Mouse (Mus musculus): Measurements from ENCODE around the gene Pbx3. TPM values are rescaled to one million over a fixed set of nuclear protein-coding genes. Genes with fewer than 3 reads are reported as not detected.
A peak's percentile ranks its signal among the peaks of the same experiment; 100 is the strongest.

The Pbx3 gene
- polyA plus RNA-seq, 1 experiment from 2014 or later: 10.8 TPM

- Histone ChIP-seq H3K36me3 (ENCODE audit: control insufficient read depth, insufficient read depth) (no peaks in the 10 kb centered on the region), H3K4me3 (ENCODE audit: low read depth, low read length) (no peak overlapping the region), H3K9ac (ENCODE audit: low read depth, low read length) (no peak overlapping the region), H3K4me2 (replicated peaks; ENCODE audit: low read depth) (no peak overlapping the region), H3K27ac (ENCODE audit: low read depth, low read length) (no peak overlapping the region), H3K4me1 (replicated peaks; ENCODE audit: control insufficient read depth, insufficient read depth, low read length) (no peaks in the 10 kb centered on the region), H3K27me3 (replicated peaks; ENCODE audit: control insufficient read depth, insufficient read depth, low read length) (no peaks in the 10 kb centered on the region), H3K9me3 (ENCODE audit: control insufficient read depth) (no peaks in the 10 kb centered on the region)
- no peak for ATAC-seq
- 73% methylated on average over 6 of the region's 6 CpGs for WGBS
- no peak for TF ChIP-seq CTCF (IDR thresholded peaks at IDR 0.05; ENCODE audit: low read depth)
Measured at GRCm38 (mm10) chr2:34256000-34256553, 116.9 kb downstream of the Pbx3 start.

GRCm38 (mm10) chr2:34253627-34254026 lies 119.3 kb downstream of the Pbx3 start:
- no peak overlapping the region for H3K27ac ChIP-seq (ENCODE audit: low read depth, low read length)
- no peak overlapping the region for H3K4me3 ChIP-seq (ENCODE audit: low read depth, low read length)
- no peaks in the 10 kb centered on the region for H3K36me3 ChIP-seq (ENCODE audit: control insufficient read depth, insufficient read depth)
- H3K27me3 ChIP-seq (replicated peaks; ENCODE audit: control insufficient read depth, insufficient read depth, low read length): no peaks in the 10 kb centered on the region
- H3K9me3 ChIP-seq (ENCODE audit: control insufficient read depth): no peaks in the 10 kb centered on the region
- H3K9ac ChIP-seq (ENCODE audit: low read depth, low read length): no peak overlapping the region
- H3K4me2 ChIP-seq (replicated peaks; ENCODE audit: low read depth): no peak overlapping the region
- WGBS: 17% methylated on average over 1 of the region's 1 CpGs
- no peak for ATAC-seq
- no peak for TF ChIP-seq CTCF (IDR thresholded peaks at IDR 0.05; ENCODE audit: low read depth)
- no peaks in the 10 kb centered on the region for H3K4me1 ChIP-seq (replicated peaks; ENCODE audit: control insufficient read depth, insufficient read depth, low read length)

- 38% methylated on average over 1 of the region's 1 CpGs for WGBS
Measured at GRCm38 (mm10) chr2:34253111-34253510, 119.8 kb downstream of the Pbx3 start.

DNA sequence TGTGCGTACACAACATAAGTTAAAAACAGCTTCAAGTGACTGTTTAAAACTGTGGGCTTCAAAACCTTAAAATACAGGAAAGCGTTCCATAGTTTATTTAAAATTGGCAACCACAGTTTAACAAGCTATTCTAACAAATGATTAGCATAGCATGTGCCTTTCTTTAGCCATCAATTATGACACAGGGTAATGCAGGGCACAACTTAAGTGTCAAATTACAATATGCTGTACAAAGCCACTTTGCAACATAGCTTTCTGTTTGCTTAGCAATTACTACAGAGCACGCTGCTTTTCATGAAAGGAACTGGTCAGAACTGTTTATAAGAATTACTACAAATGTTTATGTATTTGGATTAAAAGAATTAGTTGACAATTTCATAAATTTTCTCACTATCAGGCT lies 120.7 kb downstream of the Pbx3 start:
- no peak for TF ChIP-seq CTCF (IDR thresholded peaks at IDR 0.05; ENCODE audit: low read depth)
- 51% methylated on average over 3 of the region's 3 CpGs for WGBS
- Histone ChIP-seq H3K9me3 (ENCODE audit: control insufficient read depth) (no peaks in the 10 kb centered on the region), H3K4me1 (replicated peaks; ENCODE audit: control insufficient read depth, insufficient read depth, low read length) (no peaks in the 10 kb centered on the region), H3K27ac (ENCODE audit: low read depth, low read length) (no peak overlapping the region), H3K4me3 (ENCODE audit: low read depth, low read length) (no peak overlapping the region), H3K9ac (ENCODE audit: low read depth, low read length) (no peak overlapping the region), H3K4me2 (replicated peaks; ENCODE audit: low read depth) (no peak overlapping the region), H3K27me3 (replicated peaks; ENCODE audit: control insufficient read depth, insufficient read depth, low read length) (no peaks in the 10 kb centered on the region), H3K36me3 (ENCODE audit: control insufficient read depth, insufficient read depth) (no peaks in the 10 kb centered on the region)
- ATAC-seq: no peak

More at GRCm38 (mm10) chr2:34253111-34253510, 119.8 kb downstream of the Pbx3 start:
- Histone ChIP-seq H3K36me3 (ENCODE audit: control insufficient read depth, insufficient read depth) (no peaks in the 10 kb centered on the region), H3K4me2 (replicated peaks; ENCODE audit: low read depth) (no peak overlapping the region), H3K9ac (ENCODE audit: low read depth, low read length) (no peak overlapping the region), H3K9me3 (ENCODE audit: control insufficient read depth) (no peaks in the 10 kb centered on the region), H3K4me3 (ENCODE audit: low read depth, low read length) (no peak overlapping the region), H3K27ac (ENCODE audit: low read depth, low read length) (no peak overlapping the region), H3K27me3 (replicated peaks; ENCODE audit: control insufficient read depth, insufficient read depth, low read length) (no peaks in the 10 kb centered on the region), H3K4me1 (replicated peaks; ENCODE audit: control insufficient read depth, insufficient read depth, low read length) (no peaks in the 10 kb centered on the region)
- ATAC-seq: no peak
- TF ChIP-seq CTCF (IDR thresholded peaks at IDR 0.05; ENCODE audit: low read depth): no peak

- no peak for TF ChIP-seq CTCF (IDR thresholded peaks at IDR 0.05; ENCODE audit: low read depth)
- Histone ChIP-seq H3K27me3 (replicated peaks; ENCODE audit: control insufficient read depth, insufficient read depth, low read length) (no peaks in the 10 kb centered on the region), H3K36me3 (ENCODE audit: control insufficient read depth, insufficient read depth) (no peaks in the 10 kb centered on the region), H3K4me3 (ENCODE audit: low read depth, low read length) (peak overlapping the region; percentile 46), H3K27ac (ENCODE audit: low read depth, low read length) (no peak overlapping the region), H3K9me3 (ENCODE audit: control insufficient read depth) (no peaks in the 10 kb centered on the region), H3K9ac (ENCODE audit: low read depth, low read length) (0 out of 2 replicates have a peak overlapping the region, but pooled peaks have one; percentile 27), H3K4me1 (replicated peaks; ENCODE audit: control insufficient read depth, insufficient read depth, low read length) (0 out of 2 replicates have a peak, but pooled peaks cover 3% of the 10 kb centered on the region), H3K4me2 (replicated peaks; ENCODE audit: low read depth) (peak overlapping the region; percentile 85)
- 14% methylated on average over 18 of the region's 18 CpGs for WGBS
- ATAC-seq: no peak
Measured at GRCm38 (mm10) chr2:34249961-34250658, 122.8 kb downstream of the Pbx3 start.

DNA sequence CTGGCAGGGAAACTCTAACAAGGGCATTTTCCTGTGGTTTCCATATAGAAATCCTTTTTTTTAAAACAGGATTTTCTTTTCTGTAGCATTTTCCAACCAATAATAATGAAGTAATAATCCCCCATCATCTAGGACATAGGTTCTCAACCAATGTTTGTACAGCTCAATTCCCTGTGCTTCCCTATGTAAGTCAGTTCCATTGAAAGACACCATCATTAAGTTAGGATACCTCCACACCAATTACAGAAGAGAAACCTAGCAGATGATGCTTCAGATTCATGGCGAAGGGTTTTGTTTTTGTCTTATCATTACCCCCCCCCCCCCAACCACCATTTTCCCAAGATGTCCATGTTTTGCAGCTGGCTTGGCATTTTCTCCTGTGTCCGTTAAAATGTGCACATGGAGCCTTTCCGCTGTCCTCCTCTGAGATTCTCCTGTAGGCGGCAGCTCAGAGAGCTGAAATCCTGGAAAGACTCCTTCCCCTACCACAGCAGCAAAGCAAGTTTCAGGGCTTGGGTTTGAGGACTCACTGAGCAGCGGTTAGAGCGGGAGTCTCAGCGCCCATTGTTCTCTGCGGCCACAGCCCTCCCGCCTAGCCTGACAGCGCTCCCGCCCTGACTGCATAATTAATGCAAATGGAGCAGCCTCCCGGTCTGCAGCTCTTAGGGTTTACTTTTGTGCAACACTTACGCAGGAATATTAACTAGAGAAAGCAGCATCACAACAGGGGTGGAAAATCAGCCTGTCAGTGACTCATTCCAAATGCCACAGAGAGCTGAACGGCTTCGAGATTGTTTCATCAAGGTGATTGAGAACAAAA lies 123.6 kb downstream of the Pbx3 start:
- under 1% methylated on average over 15 of the region's 15 CpGs for WGBS
- TF ChIP-seq CTCF (IDR thresholded peaks at IDR 0.05; ENCODE audit: low read depth): peak; percentile 56
- H3K27ac ChIP-seq (ENCODE audit: low read depth, low read length): no peak overlapping the region

More for the DNA sequence above, 123.6 kb downstream of the Pbx3 start:
- Histone ChIP-seq H3K4me3 (ENCODE audit: low read depth, low read length) (peak overlapping the region; percentile 46), H3K9me3 (ENCODE audit: control insufficient read depth) (no peaks in the 10 kb centered on the region), H3K27me3 (replicated peaks; ENCODE audit: control insufficient read depth, insufficient read depth, low read length) (no peaks in the 10 kb centered on the region), H3K36me3 (ENCODE audit: control insufficient read depth, insufficient read depth) (no peaks in the 10 kb centered on the region), H3K4me2 (replicated peaks; ENCODE audit: low read depth) (peak overlapping the region; percentile 85), H3K9ac (ENCODE audit: low read depth, low read length) (0 out of 2 replicates have a peak overlapping the region, but pooled peaks have one; percentile 27), H3K4me1 (replicated peaks; ENCODE audit: control insufficient read depth, insufficient read depth, low read length) (0 out of 2 replicates have a peak, but pooled peaks cover 3% of the 10 kb centered on the region)
- ATAC-seq: no peak

Data from intestine, postnatal 0 days (tissue).